Mouse (Mus musculus): Measurements from ENCODE around the gene Fgf3. TPM values are rescaled to one million over a fixed set of nuclear protein-coding genes. Genes with fewer than 3 reads are reported as not detected.

The Fgf3 gene
- total RNA-seq, 2 experiments from 2014 or later = 0.89 to 1.1 TPM

- intact Hi-C loops (cut with DNase I) = no loop called here
- DNase-seq (ENCODE audit: low spot score in 2 of 2) = no peak
These were observed 54.4 kb downstream of the Fgf3 start for GRCm38 (mm10) chr7:144892322-144892721.

Other genes starting within 250 kb of the Fgf3 start
- gene Ano1, start 86.1 kb upstream of the Fgf3 start, total RNA-seq (2021) = 1 to 10 TPM; 2.8 to 2.9 TPM
- gene Fgf4, start 9.3 kb downstream of the Fgf3 start, total RNA-seq (2021) = not detected
- gene Fgf15, start 58.4 kb downstream of the Fgf3 start, total RNA-seq (2021) = not detected
- 10 to 100 TPM; 24.4 to 25.3 TPM for gene LTO1, start 77.0 kb downstream of the Fgf3 start, total RNA-seq (2021)
- gene Ccnd1, start 101.8 kb downstream of the Fgf3 start, total RNA-seq (2021) = 10 to 100 TPM; 44.4 to 52.2 TPM

All from left cerebral cortex, postnatal 25 days (tissue).